Mouse (Mus musculus): ENCODE measurements at regions not wholly inside any gene's neighbourhood (a gene's known extent, or its start where the extent isn't known, plus 50 kb on each side); places are given as distances from the start of the nearest gene placed in this dataset.

DNA sequence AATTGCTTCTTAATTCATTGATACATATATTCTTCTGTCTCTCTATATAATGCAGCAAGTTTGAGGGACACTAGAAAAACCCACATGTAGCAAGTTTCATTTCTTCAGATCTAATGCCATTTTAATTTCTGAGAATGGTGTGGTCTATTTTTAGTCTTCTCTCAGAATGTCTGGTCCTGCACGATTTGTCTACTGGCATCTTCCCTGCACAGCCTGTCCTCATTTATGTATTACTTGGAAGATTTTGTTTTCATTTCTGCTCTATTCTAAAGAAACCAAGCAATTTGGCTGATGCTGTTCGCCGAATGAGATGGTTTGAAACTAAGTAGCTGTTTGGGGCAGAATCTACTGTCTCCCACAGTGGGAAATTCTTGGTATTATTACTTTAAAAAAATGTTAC lies 382.3 kb upstream of the N6amt1 start:
- Histone ChIP-seq H3K27me3 (ENCODE audit: control insufficient read depth, insufficient read depth, insufficient read length) (no peaks in the 10 kb centered on the region), H3K79me2 (ENCODE audit: control insufficient read depth, insufficient read depth) (no peaks in the 10 kb centered on the region), H3K4me2 (ENCODE audit: low read depth) (no peak overlapping the region), H3K36me3 (ENCODE audit: control insufficient read depth, insufficient read depth) (no peaks in the 10 kb centered on the region), H3ac (ENCODE audit: control insufficient read depth, insufficient read length) (no peak overlapping the region), H3K4me3 (no peak overlapping the region)
- TF ChIP-seq TCF3 (IDR thresholded peaks at IDR 0.05; ENCODE audit: insufficient read length, low read depth) (no peak), REST (IDR thresholded peaks at IDR 0.05; ENCODE audit: insufficient read depth, insufficient read length) (no peak), TCF12 (IDR thresholded peaks at IDR 0.05; ENCODE audit: insufficient read depth, poor library complexity, severe bottlenecking) (no peak), SRF (IDR thresholded peaks at IDR 0.05; ENCODE audit: control insufficient read depth, insufficient read length, low read depth) (no peak), POLR2A (IDR thresholded peaks at IDR 0.05; ENCODE audit: insufficient read length, low read depth) (no peak), E2F4 (IDR thresholded peaks at IDR 0.05; ENCODE audit: insufficient read depth) (no peak), MYOG (IDR thresholded peaks at IDR 0.05; ENCODE audit: control insufficient read depth in 1 of 3, insufficient read depth in 1 of 3, insufficient read length in 2 of 3, low read depth in 2 of 3) (no peak), CEBPB (IDR thresholded peaks at IDR 0.05; ENCODE audit: insufficient read depth, poor library complexity, severe bottlenecking) (no peak), POLR2AphosphoS2 (IDR thresholded peaks at IDR 0.05; ENCODE audit: insufficient read length, low read depth) (no peak), MYOD1 (IDR thresholded peaks at IDR 0.05; ENCODE audit: control insufficient read depth in 1 of 3, insufficient read length in 2 of 3, low read depth in 2 of 3) (no peak), MAX (IDR thresholded peaks at IDR 0.05; ENCODE audit: low read depth) (no peak), USF1 (IDR thresholded peaks at IDR 0.05; ENCODE audit: low read depth) (no peak)

- no peak overlapping the region for H3K4me3 ChIP-seq
- H3K27me3 ChIP-seq (ENCODE audit: control insufficient read depth, insufficient read depth, insufficient read length), result no peaks in the 10 kb centered on the region
- no peak overlapping the region for H3ac ChIP-seq (ENCODE audit: control insufficient read depth, insufficient read length)
- no peaks in the 10 kb centered on the region for H3K36me3 ChIP-seq (ENCODE audit: control insufficient read depth, insufficient read depth)
- H3K79me2 ChIP-seq (ENCODE audit: control insufficient read depth, insufficient read depth), result no peaks in the 10 kb centered on the region
- H3K4me2 ChIP-seq (ENCODE audit: low read depth), result no peak overlapping the region
- TF ChIP-seq SRF (IDR thresholded peaks at IDR 0.05; ENCODE audit: control insufficient read depth, insufficient read length, low read depth), result no peak
Observed at GRCm38 (mm10) chr16:86949681-86950080, 404.3 kb upstream of the N6amt1 start.

- H3K4me2 ChIP-seq (ENCODE audit: low read depth), result no peak overlapping the region
- H3ac ChIP-seq (ENCODE audit: control insufficient read depth, insufficient read length), result no peak overlapping the region
- no peaks in the 10 kb centered on the region for H3K79me2 ChIP-seq (ENCODE audit: control insufficient read depth, insufficient read depth)
- TF ChIP-seq USF1 (IDR thresholded peaks at IDR 0.05; ENCODE audit: low read depth) (no peak), MYOG (IDR thresholded peaks at IDR 0.05; ENCODE audit: control insufficient read depth in 1 of 3, insufficient read depth in 1 of 3, insufficient read length in 2 of 3, low read depth in 2 of 3) (no peak), SRF (IDR thresholded peaks at IDR 0.05; ENCODE audit: control insufficient read depth, insufficient read length, low read depth) (no peak)
- H3K27me3 ChIP-seq (ENCODE audit: control insufficient read depth, insufficient read depth, insufficient read length), result no peaks in the 10 kb centered on the region
- H3K36me3 ChIP-seq (ENCODE audit: control insufficient read depth, insufficient read depth), result no peaks in the 10 kb centered on the region
- H3K4me3 ChIP-seq, result no peak overlapping the region
Observed at GRCm38 (mm10) chr16:86945531-86946144, 408.3 kb upstream of the N6amt1 start.

DNA sequence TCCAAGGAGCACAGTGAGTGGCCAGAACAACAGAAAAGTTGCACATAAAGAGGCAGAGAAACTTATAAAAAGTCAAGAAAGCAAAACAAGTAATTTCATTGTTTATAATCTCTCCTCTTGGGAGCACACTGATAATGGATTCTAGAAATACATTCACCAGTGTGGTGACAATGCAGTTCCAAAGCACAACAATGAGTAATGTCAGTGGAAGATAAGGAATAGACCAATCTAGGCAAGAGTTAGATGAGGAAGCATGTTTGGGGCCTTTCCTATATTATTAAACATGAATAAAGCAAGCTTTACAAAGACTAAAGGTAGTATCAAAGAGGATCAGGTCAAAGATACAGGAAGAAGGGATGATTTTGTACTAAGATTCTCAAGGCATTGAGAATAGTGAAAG lies 408.9 kb upstream of the N6amt1 start:
- TF ChIP-seq TCF12 (IDR thresholded peaks at IDR 0.05; ENCODE audit: insufficient read depth, poor library complexity, severe bottlenecking), result no peak
- TF ChIP-seq POLR2A (IDR thresholded peaks at IDR 0.05; ENCODE audit: insufficient read length, low read depth), result no peak
- no peak for TF ChIP-seq SRF (IDR thresholded peaks at IDR 0.05; ENCODE audit: control insufficient read depth, insufficient read length, low read depth)
- TF ChIP-seq MYOD1 (IDR thresholded peaks at IDR 0.05; ENCODE audit: control insufficient read depth in 1 of 3, insufficient read length in 2 of 3, low read depth in 2 of 3), result no peak
- TF ChIP-seq TCF3 (IDR thresholded peaks at IDR 0.05; ENCODE audit: insufficient read length, low read depth), result no peak
- H3K4me3 ChIP-seq, result no peak overlapping the region
- no peaks in the 10 kb centered on the region for H3K36me3 ChIP-seq (ENCODE audit: control insufficient read depth, insufficient read depth)
- H3K27me3 ChIP-seq (ENCODE audit: control insufficient read depth, insufficient read depth, insufficient read length), result no peaks in the 10 kb centered on the region
- H3K4me2 ChIP-seq (ENCODE audit: low read depth), result no peak overlapping the region
- no peaks in the 10 kb centered on the region for H3K79me2 ChIP-seq (ENCODE audit: control insufficient read depth, insufficient read depth)
- no peak overlapping the region for H3ac ChIP-seq (ENCODE audit: control insufficient read depth, insufficient read length)

- H3K27me3 ChIP-seq (ENCODE audit: control insufficient read depth, insufficient read depth, insufficient read length), result no peaks in the 10 kb centered on the region
- no peak overlapping the region for H3K4me2 ChIP-seq (ENCODE audit: low read depth)
- H3K36me3 ChIP-seq (ENCODE audit: control insufficient read depth, insufficient read depth), result no peaks in the 10 kb centered on the region
- TF ChIP-seq REST (IDR thresholded peaks at IDR 0.05; ENCODE audit: insufficient read depth, insufficient read length) (no peak), E2F4 (IDR thresholded peaks at IDR 0.05; ENCODE audit: insufficient read depth) (no peak), TCF3 (IDR thresholded peaks at IDR 0.05; ENCODE audit: insufficient read length, low read depth) (no peak), POLR2AphosphoS2 (IDR thresholded peaks at IDR 0.05; ENCODE audit: insufficient read length, low read depth) (no peak), CEBPB (IDR thresholded peaks at IDR 0.05; ENCODE audit: insufficient read depth, poor library complexity, severe bottlenecking) (no peak), TCF12 (IDR thresholded peaks at IDR 0.05; ENCODE audit: insufficient read depth, poor library complexity, severe bottlenecking) (no peak), POLR2A (IDR thresholded peaks at IDR 0.05; ENCODE audit: insufficient read length, low read depth) (no peak)
- no peak overlapping the region for H3ac ChIP-seq (ENCODE audit: control insufficient read depth, insufficient read length)
- no peak overlapping the region for H3K4me3 ChIP-seq
- no peaks in the 10 kb centered on the region for H3K79me2 ChIP-seq (ENCODE audit: control insufficient read depth, insufficient read depth)
Observed at GRCm38 (mm10) chr16:86934989-86935388, 419.0 kb upstream of the N6amt1 start.

All from myocyte (in vitro differentiated cells).